Mouse (Mus musculus) lung, postnatal 0 days (tissue): ENCODE data around the gene Chrnb1. TPM values are rescaled to one million over a fixed set of nuclear protein-coding genes. Genes with fewer than 3 reads are reported as not detected.
A peak's percentile ranks its signal among the peaks of the same experiment; 100 is the strongest.

ENCODE experiments used
- ATAC-seq: fragments of 200-750 bp; cut with Nextera tagmentation; 2 replicates; pipeline ENCODE4 v1.8.0; 2017; ENCODE audit warnings: moderate library complexity
- DNase-seq: peaks from one replicate; pipeline ENCODE4 v3.0.0-alpha.2; 2016; ENCODE audit warnings: low spot score
- H3K27ac ChIP-seq: fragments of 300-500 bp; sonication (generic); 2 replicates; pipeline ENCODE4 v1.5.1; 2014; ENCODE audit warnings: antibody characterized with exemption, mild to moderate bottlenecking, low read length, mixed read lengths
- H3K27me3 ChIP-seq: fragments of 300-500 bp; sonication (generic); replicated peaks from 2 replicates; pipeline ENCODE4 v1.6.1; 2014; ENCODE audit warnings: low read length, mixed read lengths; ENCODE audit not compliant: insufficient read depth
- H3K36me3 ChIP-seq: fragments of 300-500 bp; sonication (generic); 2 replicates; pipeline ENCODE4 v1.6.1; 2014; ENCODE audit warnings: low read length, mixed read lengths; ENCODE audit not compliant: insufficient read depth
- H3K4me1 ChIP-seq: fragments of 300-500 bp; sonication (generic); 2 replicates; pipeline ENCODE4 v1.6.1; 2014; ENCODE audit warnings: antibody characterized with exemption, low read depth, low read length, mixed read lengths; ENCODE audit not compliant: insufficient read depth
- H3K4me2 ChIP-seq: fragments of 300-500 bp; sonication (generic); replicated peaks from 2 replicates; pipeline ENCODE4 v1.6.1; 2014; ENCODE audit warnings: low read depth, mild to moderate bottlenecking, low read length, moderate library complexity, mixed read lengths
- H3K4me3 ChIP-seq: fragments of 300-500 bp; sonication (generic); 2 replicates; pipeline ENCODE4 v1.5.1; 2014; ENCODE audit warnings: low read depth, low read length
- H3K9ac ChIP-seq: fragments of 300-500 bp; sonication (generic); replicated peaks from 2 replicates; pipeline ENCODE4 v1.6.1; 2014; ENCODE audit warnings: low read depth, mild to moderate bottlenecking
- H3K9me3 ChIP-seq: fragments of 300-500 bp; sonication (generic); 2 replicates; pipeline ENCODE4 v1.6.1; 2016; ENCODE audit warnings: low read length, mixed read lengths
- CTCF ChIP-seq: IDR thresholded peaks from 2 replicates; pipeline ENCODE4 v1.5.1; 2016; ENCODE audit warnings: antibody characterized with exemption, mild to moderate bottlenecking
- EP300 ChIP-seq: IDR thresholded peaks from 2 replicates; pipeline ENCODE4 v1.6.1; 2016; ENCODE audit warnings: antibody characterized with exemption, mild to moderate bottlenecking, control low read depth
- WGBS: fragments of 180-500 bp; shearing (Covaris S2); extraction: QIAGEN DNeasy Blood & Tissue Kit; methylation state at CpG from one replicate; pipeline ENCODE4 v1.1.7; 2014; 5-methylcytosine and 5-hydroxymethylcytosine counted together
- polyA plus RNA-seq: library from polyadenylated mRNA; unstranded; fragments of >200 nt; fragmentation: Nextera tagmentation; extraction: Ambion mirVana; gene quantifications from 2 replicates; pipeline ENCODE4 v1.2.1, GENCODE M21; 2015

Chrnb1 gene
- 15.6 and 16.2 TPM in 2 replicates for polyA plus RNA-seq

GRCm38 (mm10) chr11:69795168-69795982 is at the start of gene Chrnb1:
TSS of gene Chrnb1 (minus strand) at chr11:69795943.
- Histone ChIP-seq H3K27ac (peak within 1 kb of the TSS; percentile 54), H3K4me1 (0 out of 2 replicates have a peak, but pooled peaks cover 9% of the 10 kb centered on the region), H3K27me3 (no peaks in the 10 kb centered on the region), H3K36me3 (no peaks in the 10 kb centered on the region), H3K9ac (peak within 1 kb of the TSS; percentile 34), H3K9me3 (no peaks in the 10 kb centered on the region), H3K4me3 (peak within 1 kb of the TSS; percentile 47), H3K4me2 (peak within 1 kb of the TSS; percentile 88)
- 1% methylated on average over 50 of the region's 52 CpGs for WGBS
- ATAC-seq (peak; percentile 99), DNase-seq (peak; percentile 100)
- TF ChIP-seq EP300: no peak
- TF ChIP-seq CTCF: peak; percentile 18; the same call in 1 of the 2 replicates

GRCm38 (mm10) chr11:69838714-69839104 is 43.0 kb upstream of the Chrnb1 start:
- Histone ChIP-seq H3K4me2 (peak overlapping the region; percentile 94), H3K27me3 (0 out of 2 replicates have a peak, but pooled peaks cover 5% of the 10 kb centered on the region), H3K36me3 (no peaks in the 10 kb centered on the region), H3K4me3 (peak overlapping the region; percentile 55), H3K9me3 (no peaks in the 10 kb centered on the region), H3K4me1 (peaks cover 11% of the 10 kb centered on the region), H3K27ac (peak overlapping the region; percentile 90), H3K9ac (peak overlapping the region; percentile 69)
- 0% methylated on average over 7 of the region's 7 CpGs for WGBS
- DNase-seq (peak; percentile 67), ATAC-seq (no peak)
- TF ChIP-seq EP300 (no peak), CTCF (no peak)

DNA sequence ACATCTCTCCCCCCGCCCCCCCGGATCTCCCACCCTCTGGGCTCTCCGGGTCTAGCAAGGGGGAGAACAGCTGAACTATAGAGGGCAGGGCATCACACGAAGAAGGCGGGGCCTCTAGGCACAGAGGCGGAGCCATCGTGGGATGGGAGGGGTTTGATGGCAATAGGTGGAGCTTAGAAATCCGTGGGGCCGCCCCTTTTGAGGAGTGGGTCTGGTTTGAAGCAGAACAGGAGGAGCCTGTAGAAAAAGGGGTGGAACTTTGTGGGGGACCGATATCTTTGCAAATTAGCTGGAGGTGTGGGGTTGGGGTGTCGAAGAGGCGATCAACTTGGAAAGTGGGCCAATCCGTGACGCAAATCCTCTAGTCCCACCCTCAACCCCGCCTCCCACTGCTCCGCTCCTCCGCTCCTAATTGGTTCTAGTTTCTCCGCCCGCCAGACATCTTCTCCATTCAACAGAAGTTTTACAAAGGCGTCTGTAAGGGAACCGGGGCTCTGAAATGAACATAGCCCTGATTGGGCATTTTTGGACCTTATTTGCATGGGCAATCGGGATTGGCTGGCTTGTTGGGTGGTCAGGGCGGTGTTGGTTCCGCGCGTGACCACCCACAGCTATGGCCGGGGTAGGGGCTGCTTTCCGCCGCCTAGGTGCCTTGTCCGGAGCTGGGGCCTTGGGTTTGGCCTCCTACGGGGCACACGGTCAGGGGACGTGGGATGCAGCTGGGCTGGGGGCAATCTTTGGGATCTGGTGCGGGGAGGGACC is 42.4 kb upstream of the Chrnb1 start, which contains the start of gene Tmem256:
Gene Tmem256 (plus strand): TSS at position 563 of the 762 bp plus-strand sequence.
- H3K36me3 ChIP-seq: no peaks in the 10 kb centered on the region
- peak within 1 kb of the TSS; percentile 90 for H3K27ac ChIP-seq
- peaks cover 11% of the 10 kb centered on the region for H3K4me1 ChIP-seq
- 0 out of 2 replicates have a peak, but pooled peaks cover 5% of the 10 kb centered on the region for H3K27me3 ChIP-seq
- no peak for TF ChIP-seq CTCF
- TF ChIP-seq EP300: peak; percentile 86
- peak; percentile 94 for ATAC-seq
- H3K4me2 ChIP-seq: peak within 1 kb of the TSS; percentile 94
- H3K9ac ChIP-seq: peak within 1 kb of the TSS; percentile 69
- DNase-seq: peak; percentile 100
- H3K4me3 ChIP-seq: peak within 1 kb of the TSS; percentile 55
- WGBS: under 1% methylated on average over 34 of the region's 34 CpGs
- no peaks in the 10 kb centered on the region for H3K9me3 ChIP-seq

GRCm38 (mm10) chr11:69837604-69837951 is 41.8 kb upstream of the Chrnb1 start, which contains the start of gene Nlgn2:
TSS of gene Nlgn2 (minus strand) at chr11:69837784.
- DNase-seq: no peak
- Histone ChIP-seq H3K4me3 (peak within 1 kb of the TSS; percentile 55), H3K4me1 (peaks cover 11% of the 10 kb centered on the region), H3K9ac (peak within 1 kb of the TSS; percentile 69), H3K9me3 (no peaks in the 10 kb centered on the region), H3K4me2 (peak within 1 kb of the TSS; percentile 94), H3K36me3 (no peaks in the 10 kb centered on the region), H3K27me3 (0 out of 2 replicates have a peak, but pooled peaks cover 5% of the 10 kb centered on the region), H3K27ac (peak within 1 kb of the TSS; percentile 90)
- TF ChIP-seq EP300 (no peak), CTCF (peak; percentile 51)
- ATAC-seq: peak; percentile 70
- under 1% methylated on average over 30 of the region's 32 CpGs for WGBS

GRCm38 (mm10) chr11:69836703-69837576 is 41.2 kb upstream of the Chrnb1 start:
- Histone ChIP-seq H3K4me2 (peak overlapping the region; percentile 94), H3K4me3 (peak overlapping the region; percentile 55), H3K9ac (peak overlapping the region; percentile 55), H3K9me3 (no peaks in the 10 kb centered on the region), H3K4me1 (peaks cover 11% of the 10 kb centered on the region), H3K27me3 (0 out of 2 replicates have a peak, but pooled peaks cover 5% of the 10 kb centered on the region), H3K36me3 (no peaks in the 10 kb centered on the region), H3K27ac (peak overlapping the region; percentile 90)
- ATAC-seq: no peak
- 3% methylated on average over 37 of the region's 52 CpGs for WGBS
- peak; percentile 32 for DNase-seq
- TF ChIP-seq CTCF: no peak
- TF ChIP-seq EP300: no peak
